Mouse (Mus musculus): ENCODE data around the gene Ror1. TPM values are rescaled to one million over a fixed set of nuclear protein-coding genes. Genes with fewer than 3 reads are reported as not detected.

Ror1 gene
- polyA plus RNA-seq, 1 experiment from 2014 or later, result 0.76 TPM

Other genes with a start within 250 kb of the Ror1 start
- 36.0 and 42.3 TPM in 2 replicates for gene Pgm1, start 166.4 kb upstream of the Ror1 start, polyA plus RNA-seq (2015; fragmentation: Nextera tagmentation; extraction: Ambion mirVana)
- 19.2 and 22.3 TPM in 2 replicates for gene Itgb3bp, start 166.0 kb upstream of the Ror1 start, polyA plus RNA-seq (2015; fragmentation: Nextera tagmentation; extraction: Ambion mirVana)

Measured in forebrain, embryonic 15.5 days (tissue).